Mouse (Mus musculus): Measurements from ENCODE around the gene Wee1.
"Not testable (repeated sequence)": the region's sequence is repeated elsewhere in the genome, so short reads cannot be mapped to it uniquely, and the experiment has no call there.

Wee1 gene

GRCm38 (mm10) chr7:110122289-110122564 is 381 bp downstream of the Wee1 start:
- intact Hi-C loops (cut with DNase I) = loop anchor here (5.0 kb wide), 1 partner anchor 35 kb away; no protein-coding TSS in a partner anchor

- intact Hi-C loops (cut with DNase I) = loop anchor here (5.0 kb wide), 1 partner anchor 35 kb away; no protein-coding TSS in a partner anchor
Observed at GRCm38 (mm10) chr7:110122565-110123422, 948 bp downstream of the Wee1 start.

GRCm38 (mm10) chr7:110123844-110124555 is 2.2 kb downstream of the Wee1 start:
- intact Hi-C loops (cut with DNase I) = loop anchor here (5.0 kb wide), 1 partner anchor 33 kb away; no protein-coding TSS in a partner anchor

GRCm38 (mm10) chr7:110128566-110128965 is 6.7 kb downstream of the Wee1 start:
- intact Hi-C loops (cut with DNase I) = no loop called here

- intact Hi-C loops (cut with DNase I) = not testable (repeated sequence)
Observed at GRCm38 (mm10) chr7:110132272-110132671, 10.4 kb downstream of the Wee1 start.

- intact Hi-C loops (cut with DNase I) = no loop called here
Observed at GRCm38 (mm10) chr7:110133988-110134387, 12.1 kb downstream of the Wee1 start.

GRCm38 (mm10) chr7:110138538-110138937 is 16.7 kb downstream of the Wee1 start:
- intact Hi-C loops (cut with DNase I) = no loop called here

GRCm38 (mm10) chr7:110143863-110144262 is 22.0 kb downstream of the Wee1 start:
- intact Hi-C loops (cut with DNase I) = no loop called here

- intact Hi-C loops (cut with DNase I) = no loop called here
Observed at GRCm38 (mm10) chr7:110152891-110153290, 31.0 kb downstream of the Wee1 start.

GRCm38 (mm10) chr7:110156712-110157260 is 34.9 kb downstream of the Wee1 start:
- intact Hi-C loops (cut with DNase I) = loop anchor here (5.0 kb wide), 1 partner anchor 34 kb away; the partner anchor contains the start of gene Wee1

GRCm38 (mm10) chr7:110157261-110157910 is 35.5 kb downstream of the Wee1 start:
- intact Hi-C loops (cut with DNase I) = loop anchor here (5.0 kb wide), 1 partner anchor 35 kb away; the partner anchor contains the start of gene Wee1

GRCm38 (mm10) chr7:110158073-110158472 is 36.2 kb downstream of the Wee1 start:
- intact Hi-C loops (cut with DNase I) = loop anchor here (5.0 kb wide), 1 partner anchor 36 kb away; the partner anchor contains the start of gene Wee1

GRCm38 (mm10) chr7:110160109-110160508 is 38.3 kb downstream of the Wee1 start:
- intact Hi-C loops (cut with DNase I) = not testable (repeated sequence)

- intact Hi-C loops (cut with DNase I) = no loop called here
Observed at GRCm38 (mm10) chr7:110160601-110161000, 38.8 kb downstream of the Wee1 start.

- intact Hi-C loops (cut with DNase I) = no loop called here
Observed at GRCm38 (mm10) chr7:110163024-110163423, 41.2 kb downstream of the Wee1 start.

GRCm38 (mm10) chr7:110164103-110164681 is 42.3 kb downstream of the Wee1 start:
- intact Hi-C loops (cut with DNase I) = loop anchor here (1.0 kb wide), 1 partner anchor 102 kb away; no protein-coding TSS in a partner anchor

GRCm38 (mm10) chr7:110164712-110165122 is 42.9 kb downstream of the Wee1 start:
- intact Hi-C loops (cut with DNase I) = loop anchor here (1.0 to 5.0 kb wide), 2 partner anchors 58 to 102 kb away; partner anchors contain the start of gene Swap70

- intact Hi-C loops (cut with DNase I) = loop anchor here (5.0 kb wide), 1 partner anchor 56 kb away; the partner anchor contains the start of gene Swap70
Observed at GRCm38 (mm10) chr7:110166233-110166632, 44.4 kb downstream of the Wee1 start.

GRCm38 (mm10) chr7:110179208-110179607 is 57.4 kb downstream of the Wee1 start:
- intact Hi-C loops (cut with DNase I) = no loop called here

- intact Hi-C loops (cut with DNase I) = no loop called here
Observed at GRCm38 (mm10) chr7:110180613-110181012, 58.8 kb downstream of the Wee1 start.

GRCm38 (mm10) chr7:110181446-110181845 is 59.6 kb downstream of the Wee1 start:
- intact Hi-C loops (cut with DNase I) = no loop called here
